Mouse (Mus musculus) heart, postnatal 36 days (tissue): Measurements from ENCODE around the gene Arid5b. TPM values are rescaled to one million over a fixed set of nuclear protein-coding genes. Genes with fewer than 3 reads are reported as not detected.

Experiments used
- DNase-seq, 2 experiments: peaks; one replicate each; pipeline ENCODE4 v3.0.0; 2021 to 2022
- intact Hi-C: fragments of 180-260 bp; cut with DNase I; formaldehyde crosslinking; loops from one replicate; pipeline ENCODE4 v1.15.1; 2025
- total RNA-seq, 2 experiments: library from RNA; stranded (reverse); gene quantifications; 2 replicates each; pipeline ENCODE4 v1.2.3; 2021

The Arid5b gene
- total RNA-seq, 2 experiments from 2014 or later: 23.2 to 33.8 TPM

DNA sequence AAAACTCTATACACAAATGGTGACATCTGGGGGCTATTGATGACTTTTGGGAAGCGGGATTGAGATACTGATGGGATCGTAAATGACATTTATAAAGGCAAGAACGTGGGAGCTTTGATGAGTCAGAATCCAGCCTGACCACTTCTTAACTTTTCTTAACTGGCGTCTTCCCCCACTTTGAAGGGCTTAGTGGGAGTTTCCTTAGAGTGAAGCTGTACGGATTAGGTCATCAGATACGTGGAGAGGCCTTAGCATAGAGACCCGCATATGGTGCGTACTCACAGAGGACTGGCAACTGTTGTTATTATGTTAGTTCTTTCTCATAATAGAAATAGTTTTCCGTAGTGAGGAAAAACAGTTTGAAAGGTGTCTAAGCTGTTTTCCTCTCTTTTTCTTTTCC lies 104.9 kb downstream of the Arid5b start:
- intact Hi-C loops: no loop called here
- no peak for DNase-seq

GRCm38 (mm10) chr10:68172906-68173305 lies 105.6 kb downstream of the Arid5b start:
- intact Hi-C loops: no loop called here
- DNase-seq: no peak

DNA sequence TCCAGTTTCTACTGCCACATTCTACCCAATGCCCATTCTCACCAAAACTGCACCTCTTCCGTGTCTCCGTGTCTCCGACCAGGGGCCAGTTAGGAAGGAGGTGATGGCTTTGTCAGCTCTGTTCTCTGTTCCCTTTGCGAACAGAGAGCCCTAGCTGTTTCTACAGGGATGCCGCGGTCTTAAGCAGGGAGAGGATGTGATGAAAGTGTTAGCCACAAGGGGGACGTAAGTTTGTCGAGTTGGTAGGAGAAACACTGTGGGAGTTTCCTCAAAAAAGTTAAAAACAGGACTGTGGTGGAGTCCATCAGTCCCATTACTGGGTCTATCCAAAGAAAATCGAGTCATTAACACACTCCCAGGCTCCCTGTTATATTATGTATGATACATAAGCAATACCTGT lies 106.6 kb downstream of the Arid5b start:
- intact Hi-C loops: no loop called here
- DNase-seq: no peak

DNA sequence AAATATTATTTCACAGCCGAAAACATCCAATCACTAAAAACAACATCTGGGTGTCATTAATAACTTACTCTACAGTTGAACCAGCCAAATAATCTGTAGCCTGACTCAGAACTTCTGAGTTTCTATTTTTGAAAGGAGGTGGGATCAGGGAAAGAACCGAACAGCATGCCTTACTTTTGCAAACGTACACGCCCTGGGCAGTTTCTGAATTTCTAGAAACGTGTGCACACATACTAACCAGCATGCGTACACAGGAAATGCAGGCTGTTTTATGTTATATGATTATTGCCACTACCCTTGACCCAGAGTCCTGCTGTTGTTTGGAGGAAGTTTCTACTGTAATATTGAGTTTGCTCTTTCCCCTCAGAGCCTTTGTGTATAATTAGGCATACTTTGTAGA lies 109.9 kb downstream of the Arid5b start:
- DNase-seq: no peak
- intact Hi-C loops: loop anchor here (2.0 to 5.0 kb wide), 2 partner anchors 22 to 69 kb away; no protein-coding TSS in a partner anchor

GRCm38 (mm10) chr10:68168141-68168540 lies 110.4 kb downstream of the Arid5b start:
- intact Hi-C loops: loop anchor here (2.0 to 5.0 kb wide), 2 partner anchors 23 to 69 kb away; no protein-coding TSS in a partner anchor
- DNase-seq: no peak

DNA sequence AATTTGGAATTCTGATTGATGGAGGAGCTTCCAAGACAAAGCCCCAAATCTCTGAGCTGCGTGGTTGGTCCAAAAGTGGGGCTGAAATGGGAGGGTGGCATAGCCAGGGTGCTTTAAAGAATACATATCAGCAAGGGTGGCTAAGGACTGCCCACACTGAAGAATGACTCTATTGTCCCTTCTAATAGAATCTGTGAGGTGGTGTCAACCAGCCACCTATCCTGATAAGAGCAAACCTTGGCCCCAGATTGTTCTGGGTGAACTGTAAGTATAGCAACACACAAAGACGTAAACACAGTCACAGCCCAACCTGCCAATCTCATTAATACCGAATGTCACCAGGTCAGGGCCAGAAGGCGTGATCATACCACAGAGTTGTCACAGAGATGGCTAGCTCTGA lies 111.4 kb downstream of the Arid5b start:
- intact Hi-C loops: loop anchor here (5.0 kb wide), 1 partner anchor 70 kb away; no protein-coding TSS in a partner anchor
- DNase-seq: no peak

- DNase-seq: no peak
- intact Hi-C loops: loop anchor here (5.0 kb wide), 1 partner anchor 71 kb away; no protein-coding TSS in a partner anchor
Observed at GRCm38 (mm10) chr10:68166695-68167086, 111.8 kb downstream of the Arid5b start.

- peak; percentile 25 to 44 for DNase-seq
- intact Hi-C loops: loop anchor here (5.0 kb wide), 1 partner anchor 71 kb away; no protein-coding TSS in a partner anchor
Observed at GRCm38 (mm10) chr10:68165709-68166694, 112.5 kb downstream of the Arid5b start.

- no peak for DNase-seq
- intact Hi-C loops: loop anchor here (5.0 kb wide), 1 partner anchor 72 kb away; no protein-coding TSS in a partner anchor
Observed at GRCm38 (mm10) chr10:68164723-68165706, 113.5 kb downstream of the Arid5b start.

GRCm38 (mm10) chr10:68164137-68164536 lies 114.4 kb downstream of the Arid5b start:
- DNase-seq: no peak
- intact Hi-C loops: no loop called here

GRCm38 (mm10) chr10:68159759-68160158 lies 118.8 kb downstream of the Arid5b start:
- no peak for DNase-seq
- intact Hi-C loops: no loop called here

GRCm38 (mm10) chr10:68158555-68158954 lies 120.0 kb downstream of the Arid5b start:
- DNase-seq: no peak
- intact Hi-C loops: no loop called here

DNA sequence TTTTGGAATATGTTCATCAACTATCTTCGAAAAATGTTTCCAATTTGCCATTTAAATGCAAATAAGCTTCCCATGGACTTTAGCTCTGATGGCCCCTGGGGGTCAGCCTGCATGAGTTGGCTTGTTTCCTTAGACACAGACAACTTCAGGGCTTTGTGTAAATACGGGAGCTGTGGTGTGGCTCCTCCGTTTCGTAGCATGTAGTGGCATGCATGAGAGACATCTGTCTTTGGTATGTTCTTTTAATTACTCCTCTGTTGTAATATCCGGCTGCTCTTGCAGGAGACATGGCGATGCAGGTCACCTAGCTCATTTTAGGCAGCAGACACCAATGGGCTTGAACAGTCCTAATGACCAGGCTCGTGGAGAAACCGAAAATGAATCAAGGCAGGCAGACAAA lies 121.0 kb downstream of the Arid5b start:
- no peak for DNase-seq
- intact Hi-C loops: no loop called here

DNA sequence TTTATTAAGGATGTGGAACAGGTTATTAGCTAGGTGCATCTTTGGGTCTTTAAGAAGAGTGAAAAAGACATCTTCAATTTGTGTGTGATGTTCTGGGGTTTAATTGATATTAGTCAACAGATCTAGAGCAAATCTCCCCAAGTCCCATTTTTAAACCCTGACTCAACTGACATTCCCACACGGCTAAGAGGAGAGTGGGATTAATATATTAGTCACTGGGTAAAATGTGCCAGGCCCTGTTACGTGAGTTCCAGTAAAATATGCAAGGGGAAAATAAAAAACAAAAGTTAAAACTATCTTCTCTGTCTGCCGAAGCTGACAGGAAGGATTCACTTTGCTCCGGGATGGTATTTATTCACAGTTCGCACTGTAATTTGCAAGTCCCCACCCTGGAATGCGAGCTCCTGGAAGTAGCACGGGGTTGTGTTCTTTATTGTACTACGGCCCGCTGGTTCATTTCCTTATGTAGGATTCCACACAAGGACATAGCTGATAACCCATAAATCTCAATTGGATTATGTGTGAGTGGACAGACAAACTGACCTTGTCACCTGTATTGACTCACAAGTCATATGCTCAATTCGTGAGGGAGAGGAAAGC lies 121.8 kb downstream of the Arid5b start:
- no peak for DNase-seq
- intact Hi-C loops: no loop called here

GRCm38 (mm10) chr10:68156159-68156558 lies 122.4 kb downstream of the Arid5b start:
- no peak for DNase-seq
- intact Hi-C loops: no loop called here

DNA sequence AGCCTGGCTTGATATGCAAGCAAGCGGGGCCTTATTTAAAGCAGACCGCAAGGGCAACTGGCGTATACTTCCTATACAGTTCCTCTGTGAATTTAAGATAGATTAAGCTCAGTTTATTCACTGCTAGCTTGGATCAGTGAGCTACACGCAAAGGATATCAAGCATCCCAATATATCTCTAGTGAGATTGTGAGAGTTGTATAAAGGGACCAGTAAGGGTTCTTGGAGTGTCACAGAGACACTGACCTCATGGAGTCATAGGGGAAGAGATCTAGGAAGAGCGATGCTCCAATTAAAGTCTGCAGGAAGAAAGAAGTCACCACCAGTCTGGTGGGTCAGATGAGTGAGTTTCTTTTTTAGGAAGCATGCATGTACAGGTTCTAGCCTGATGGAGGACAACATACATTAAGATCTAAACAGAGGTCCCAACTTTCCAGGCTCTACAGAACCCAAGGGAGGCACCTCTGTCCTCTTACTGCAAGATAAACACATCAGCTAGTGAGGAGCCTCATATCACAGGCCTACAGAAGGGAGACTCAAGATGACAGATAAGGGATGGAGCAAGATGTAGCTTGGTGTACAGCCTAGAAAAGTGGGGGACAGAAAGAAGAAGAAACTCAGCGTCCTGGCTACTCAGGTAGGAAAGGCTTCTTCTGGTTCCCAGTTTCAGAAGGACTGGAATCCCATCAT lies 123.0 kb downstream of the Arid5b start:
- DNase-seq: no peak
- intact Hi-C loops: no loop called here

DNA sequence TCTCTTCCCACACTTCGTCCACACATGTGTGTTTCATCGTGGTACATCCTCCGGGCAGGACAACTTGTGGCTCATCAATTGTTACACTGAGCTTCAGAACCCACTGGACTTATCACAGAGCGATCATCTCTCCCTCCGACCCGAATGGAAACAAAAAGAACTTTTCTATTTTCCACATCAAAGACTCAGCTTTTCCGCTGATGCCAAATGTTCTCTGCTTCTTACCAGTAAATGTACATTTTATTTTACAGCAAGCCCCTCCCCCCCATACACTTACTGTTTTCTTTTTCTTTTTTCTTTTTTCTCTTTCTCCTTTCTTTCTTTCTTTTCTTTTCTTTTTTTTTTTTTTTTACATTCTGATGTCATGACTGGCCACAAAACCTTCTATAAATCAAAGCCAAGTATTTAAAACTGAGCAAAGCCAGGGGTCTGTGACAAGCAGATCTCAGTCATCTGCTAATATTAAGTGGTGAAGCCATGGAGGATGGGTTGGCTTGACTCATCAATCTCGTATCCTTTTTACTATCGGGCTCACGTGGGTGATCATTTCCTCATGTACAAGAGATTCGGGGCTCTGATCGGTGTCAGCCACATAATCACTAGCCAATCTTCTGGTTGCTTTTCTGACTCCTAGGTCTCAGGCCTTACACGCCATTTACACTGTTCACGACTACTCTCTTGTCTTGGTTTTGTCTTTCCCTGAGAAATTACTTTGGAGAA lies 124.3 kb downstream of the Arid5b start:
- intact Hi-C loops: no loop called here
- DNase-seq: no peak

DNA sequence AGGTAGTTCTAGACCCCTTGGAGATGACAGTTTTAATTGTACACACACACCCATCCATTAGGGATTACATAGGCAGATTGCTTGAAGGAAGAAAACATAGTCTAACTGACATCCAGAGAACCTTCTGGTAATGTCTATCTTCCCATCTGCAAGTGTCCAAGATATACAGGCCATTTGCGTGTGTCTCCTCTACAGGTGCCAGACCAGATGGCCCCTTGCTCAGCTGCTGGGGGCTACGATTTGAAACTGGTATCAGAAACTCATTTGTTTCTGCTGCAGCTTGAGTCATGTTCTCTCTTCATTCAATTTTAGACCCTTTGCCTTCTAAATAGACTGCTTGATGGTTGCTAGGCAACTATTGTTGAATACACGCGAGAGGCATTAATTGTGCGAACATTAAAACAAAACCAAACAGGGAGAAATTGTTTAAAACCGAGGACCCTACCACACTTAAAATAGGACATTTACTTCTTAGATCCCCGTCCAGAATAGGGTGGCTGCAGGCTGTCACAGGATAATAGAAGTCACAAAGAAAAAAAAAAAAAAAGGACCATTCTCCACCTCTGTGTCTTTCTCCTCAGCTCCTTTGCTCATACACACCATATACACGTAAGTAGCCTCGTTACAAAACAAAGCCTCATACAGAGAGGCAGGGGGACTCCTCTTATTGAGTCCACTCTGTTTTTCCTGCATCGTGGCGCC lies 125.0 kb downstream of the Arid5b start:
- no peak for DNase-seq
- intact Hi-C loops: no loop called here
